Mouse (Mus musculus) c-Kit-negative CD71-positive TER-119-positive erythroid progenitor cells, embryonic 14.5 days (primary cell): ENCODE measurements around the gene Tssk1.

Experiments
- DNase-seq: peaks from one replicate; pipeline ENCODE4 v3.0.0-alpha.2; 2013; ENCODE audit warnings: low read depth, low spot score

Tssk1 gene

GRCm38 (mm10) chr16:17945081-17945831 is 51.2 kb downstream of the Tssk1 start:
- DNase-seq = no peak
